Mouse (Mus musculus) G1E (cell line): ENCODE measurements around the gene Men1.

Experiments used
- CTCF ChIP-seq: IDR thresholded peaks from 2 replicates; pipeline ENCODE4 v1.5.1; 2012; ENCODE audit warnings: low read depth, low read length, inconsistent platforms, mixed read lengths
- GATA1 ChIP-seq: IDR thresholded peaks from 2 replicates; pipeline ENCODE4 v1.6.1; 2012; ENCODE audit warnings: borderline replicate concordance, low read length, inconsistent platforms, mixed read lengths
- GATA2 ChIP-seq: IDR thresholded peaks from 2 replicates; pipeline ENCODE4 v1.6.1; 2012; ENCODE audit warnings: low read depth, low read length, inconsistent platforms, borderline replicate concordance
- POLR2AphosphoS5 ChIP-seq: IDR thresholded peaks from 2 replicates; pipeline ENCODE4 v1.6.1; 2012; ENCODE audit warnings: low read depth, low read length, inconsistent platforms; ENCODE audit not compliant: insufficient replicate concordance
- TAL1 ChIP-seq: conservative IDR thresholded peaks from 2 replicates; pipeline ENCODE4 v1.6.1; 2012; ENCODE audit warnings: low read depth, low read length, inconsistent platforms, mixed read lengths

DNA sequence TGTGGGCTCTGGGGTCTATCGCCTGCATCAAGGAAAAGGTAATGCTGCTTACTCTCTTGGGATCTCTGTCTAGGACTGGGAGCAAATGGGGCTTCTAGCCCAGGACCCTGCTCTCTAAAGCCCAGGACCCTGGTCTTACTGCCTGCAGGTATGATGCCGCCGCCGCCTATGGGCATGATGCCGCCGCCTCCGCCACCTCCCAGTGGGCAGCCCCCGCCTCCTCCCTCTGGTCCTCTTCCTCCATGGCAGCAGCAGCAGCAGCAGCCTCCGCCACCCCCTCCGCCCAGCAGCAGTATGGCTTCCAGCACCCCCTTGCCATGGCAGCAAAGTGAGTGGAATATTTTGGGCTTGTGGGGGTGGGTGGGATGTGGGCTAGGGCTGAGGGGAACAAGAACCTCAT is 39.8 kb downstream of the Men1 start:
- TF ChIP-seq CTCF: no peak
- no peak for TF ChIP-seq GATA1
- TF ChIP-seq TAL1: no peak
- TF ChIP-seq POLR2AphosphoS5: no peak
- no peak for TF ChIP-seq GATA2
